Mouse (Mus musculus): ENCODE measurements around the gene Pon1.

- TF ChIP-seq POLR2A (IDR thresholded peaks at IDR 0.05; ENCODE audit: low read depth, low read length) (no peak), CTCF (IDR thresholded peaks at IDR 0.05; ENCODE audit: extremely low read depth, insufficient read length, insufficient replicate concordance, low read depth, low read length) (no peak)
These were observed 24.4 kb upstream of the Pon1 start for GRCm38 (mm10) chr6:5218190-5218589.
